Mouse (Mus musculus): ENCODE measurements at regions not wholly inside any gene's neighbourhood (a gene's known extent, or its start where the extent isn't known, plus 50 kb on each side); places are given as distances from the start of the nearest gene placed in this dataset.
"Not testable (repeated sequence)": the region's sequence is repeated elsewhere in the genome, so short reads cannot be mapped to it uniquely, and the experiment has no call there.

DNA sequence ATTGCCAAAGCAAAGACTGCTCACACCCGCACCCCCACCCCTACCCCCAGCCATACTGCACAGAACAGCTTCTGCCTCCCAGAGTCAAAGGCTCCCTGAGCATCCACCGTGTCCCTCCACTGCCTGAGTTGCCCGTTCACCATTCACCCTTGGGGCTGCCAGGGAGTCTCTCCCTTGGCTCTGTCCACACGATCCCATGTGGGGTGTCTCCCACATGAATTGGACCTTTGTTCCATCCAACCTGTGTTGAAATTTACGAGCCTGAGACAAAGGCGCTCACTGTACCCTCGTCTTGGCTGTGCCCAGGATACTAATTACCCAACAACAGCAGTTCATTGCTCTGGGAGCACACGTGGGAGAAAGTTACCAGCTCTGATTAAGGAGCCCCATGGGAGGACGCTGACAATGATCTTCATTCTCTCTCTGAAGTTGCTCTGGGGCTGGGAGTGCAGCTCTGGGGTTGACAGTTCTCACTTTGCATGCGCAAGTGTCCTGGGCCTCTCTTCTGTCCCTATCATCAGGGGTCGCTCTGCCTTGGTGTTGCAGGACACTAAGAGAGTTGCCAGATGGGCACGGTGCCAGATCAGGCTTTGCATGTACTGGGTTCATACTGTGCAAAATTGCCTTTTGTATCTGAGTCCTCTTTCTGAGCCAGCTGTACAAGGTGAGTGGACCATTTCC, 178.3 kb upstream of the Rgma start:
- DNase-seq (ENCODE audit: low spot score) = no peak

DNA sequence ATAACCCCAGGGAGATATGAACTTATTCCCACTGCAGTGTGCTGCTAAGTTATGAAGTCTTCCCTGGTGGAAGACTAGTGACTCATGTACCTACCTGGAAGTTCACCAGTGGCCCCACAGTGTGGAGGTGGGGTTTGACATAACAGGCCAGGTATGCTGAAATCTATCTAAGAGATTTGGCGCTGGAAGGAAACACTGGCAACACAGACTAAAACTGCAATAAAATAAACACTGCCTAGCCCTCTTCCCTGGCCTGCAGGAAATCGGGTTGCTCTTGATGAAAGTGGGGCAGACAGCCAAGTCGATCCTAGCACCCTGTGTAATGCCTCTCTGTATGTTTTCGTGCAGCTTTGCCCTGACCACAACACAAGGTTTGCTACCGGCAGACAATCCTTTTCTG, 177.2 kb upstream of the Rgma start:
- no peak for DNase-seq (ENCODE audit: low spot score)

DNA sequence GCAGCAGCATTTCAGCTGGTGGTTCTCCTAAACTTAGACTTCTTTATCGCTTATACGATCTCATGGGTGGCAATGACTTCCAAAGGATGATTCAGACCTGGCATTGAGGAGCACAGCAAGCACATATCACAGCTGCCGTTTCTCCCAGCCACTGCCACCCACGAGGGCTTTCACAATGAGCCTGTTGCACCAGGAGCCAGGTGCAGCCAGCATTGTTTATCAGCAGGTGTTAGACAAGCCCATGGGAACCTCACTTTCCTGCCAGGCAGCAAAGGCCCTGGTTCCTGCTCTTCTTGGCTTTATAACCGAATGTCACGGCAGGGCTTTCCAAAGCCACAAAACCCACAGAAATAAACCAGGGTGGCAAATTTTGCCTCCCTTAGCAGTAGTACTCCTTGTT, 175.3 kb upstream of the Rgma start:
- no peak for DNase-seq (ENCODE audit: low spot score)

DNA sequence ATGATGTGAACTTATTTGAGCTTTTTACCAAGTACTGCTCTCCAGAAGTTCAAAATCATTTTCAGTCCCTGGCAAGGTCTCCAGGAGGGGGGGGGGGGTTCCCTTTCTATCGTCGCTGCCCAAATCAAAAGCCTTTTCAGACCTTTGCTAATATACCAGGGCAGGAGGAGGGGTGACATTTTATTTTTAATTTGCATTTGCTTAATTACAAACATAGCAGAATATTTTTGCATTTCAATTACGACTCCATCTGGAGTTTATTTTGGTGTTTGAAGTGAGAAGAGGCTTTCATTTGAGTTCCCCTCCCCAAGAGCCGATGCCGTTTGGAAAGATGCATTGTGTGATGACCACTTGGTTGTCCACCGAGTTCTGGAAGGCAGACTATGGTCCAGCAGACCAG, 174.0 kb upstream of the Rgma start:
- DNase-seq (ENCODE audit: low spot score) = no peak

DNA sequence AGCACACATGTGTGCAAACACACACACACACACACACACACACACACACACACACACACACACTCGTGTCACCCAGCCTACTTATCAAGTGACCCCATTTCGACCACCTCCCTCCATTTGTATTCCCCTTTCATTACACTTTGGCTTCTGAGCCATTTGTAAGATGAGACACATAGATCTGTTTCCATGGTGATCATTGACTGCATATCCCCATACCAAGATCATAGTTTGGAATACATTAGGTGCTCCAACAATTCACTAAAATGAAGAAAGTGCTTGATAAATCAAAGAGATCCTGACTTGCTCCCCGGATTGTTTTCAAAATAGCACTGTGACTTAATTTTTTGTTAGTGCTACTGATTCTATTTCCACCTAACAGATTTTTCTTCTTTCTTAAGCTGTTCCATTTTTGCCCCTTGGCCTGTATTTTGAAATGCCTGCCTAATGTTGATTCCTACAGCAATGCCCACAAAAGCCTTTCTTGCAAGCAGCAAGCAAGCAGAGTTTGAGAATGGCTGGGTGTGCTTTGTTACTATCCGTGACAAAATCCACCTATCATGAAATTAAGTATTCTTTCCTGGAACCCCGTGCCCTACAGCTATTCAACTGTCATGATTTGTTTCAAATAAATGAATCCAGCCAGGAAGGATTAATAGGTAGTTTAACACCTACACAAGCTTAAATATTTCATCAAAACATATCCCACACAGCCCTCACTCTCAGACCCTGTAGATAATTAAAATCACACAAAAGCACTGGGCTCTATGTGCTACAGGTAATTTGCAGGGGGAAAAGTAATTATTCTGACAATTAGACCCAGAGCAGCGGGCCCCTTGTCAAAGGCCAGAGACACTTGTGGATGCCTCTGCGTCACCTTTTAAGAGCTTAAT, 168.1 kb upstream of the Rgma start:
- no peak for DNase-seq (ENCODE audit: low spot score)

DNA sequence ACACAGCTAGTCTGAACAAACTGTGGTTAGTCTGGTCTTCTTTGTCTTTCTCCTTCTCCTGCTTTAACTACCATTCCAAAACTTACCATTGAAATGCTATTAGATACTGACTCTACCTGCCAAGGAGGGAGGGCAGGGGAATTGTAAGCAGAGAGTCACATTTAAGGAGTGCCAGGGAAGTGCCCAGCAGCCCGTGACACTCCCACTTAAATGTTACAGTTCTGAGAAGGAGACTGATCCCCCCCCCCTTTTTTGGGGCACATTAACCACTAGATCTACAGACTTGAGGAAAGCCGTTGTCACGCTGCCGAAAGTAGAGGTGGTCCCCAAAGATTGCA, 166.9 kb upstream of the Rgma start:
- no peak for DNase-seq (ENCODE audit: low spot score)

DNA sequence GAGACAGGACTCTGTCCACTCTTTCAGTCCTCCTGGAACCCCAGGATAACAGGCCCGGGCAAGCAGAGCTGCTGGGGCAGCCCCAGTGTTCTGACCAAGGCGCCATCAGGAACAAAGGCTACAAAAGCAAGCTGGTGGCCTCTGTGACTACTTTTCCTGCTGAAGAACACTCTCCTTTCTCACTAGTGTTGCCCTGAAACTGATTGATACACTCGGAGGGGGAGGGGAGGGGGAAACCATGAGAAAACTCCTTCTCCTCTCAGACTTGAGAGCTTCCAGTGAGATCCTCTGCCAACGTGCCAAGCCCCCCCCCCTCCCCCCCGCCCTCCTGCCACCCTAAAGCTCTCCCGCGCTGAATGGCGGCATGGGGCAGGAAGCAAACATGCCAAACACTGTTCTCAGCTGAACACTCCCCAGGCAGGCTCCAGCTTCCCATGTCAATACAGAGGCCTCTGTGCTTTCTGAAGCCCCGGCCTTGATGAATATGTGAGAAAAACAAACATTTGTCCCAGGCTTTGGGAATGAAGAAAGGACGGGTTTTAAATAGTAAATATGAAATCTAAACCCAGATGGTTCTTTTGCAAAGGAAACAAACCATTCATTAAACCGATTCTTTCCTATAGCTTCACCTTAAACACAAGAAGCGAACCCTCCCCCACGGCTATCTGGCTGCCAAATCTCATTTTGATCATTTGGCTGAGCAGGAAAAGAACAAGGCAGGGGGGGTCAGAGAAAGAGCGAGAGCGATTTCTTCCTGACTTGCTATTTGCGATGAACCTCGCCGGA, 166.3 kb upstream of the Rgma start:
- DNase-seq (ENCODE audit: low spot score) = no peak

DNA sequence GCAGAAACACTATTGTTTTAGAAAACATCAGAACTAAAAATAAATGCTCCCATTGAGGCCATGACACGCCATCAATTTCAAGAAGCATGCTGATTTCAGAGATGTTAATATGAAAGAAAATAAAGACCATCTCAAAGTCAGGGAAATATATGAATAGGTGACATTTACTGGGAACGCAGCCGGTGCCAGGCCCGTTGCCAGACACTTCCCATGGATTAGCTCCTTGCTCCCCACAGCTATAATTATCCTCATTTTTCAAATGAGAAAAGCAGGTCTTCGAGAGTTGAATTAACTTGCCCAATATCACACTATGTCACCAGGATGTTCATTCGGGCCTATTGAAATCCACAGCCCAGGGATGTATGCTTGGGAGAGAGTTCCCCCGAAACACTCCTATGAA, 165.2 kb upstream of the Rgma start:
- no peak for DNase-seq (ENCODE audit: low spot score)

DNA sequence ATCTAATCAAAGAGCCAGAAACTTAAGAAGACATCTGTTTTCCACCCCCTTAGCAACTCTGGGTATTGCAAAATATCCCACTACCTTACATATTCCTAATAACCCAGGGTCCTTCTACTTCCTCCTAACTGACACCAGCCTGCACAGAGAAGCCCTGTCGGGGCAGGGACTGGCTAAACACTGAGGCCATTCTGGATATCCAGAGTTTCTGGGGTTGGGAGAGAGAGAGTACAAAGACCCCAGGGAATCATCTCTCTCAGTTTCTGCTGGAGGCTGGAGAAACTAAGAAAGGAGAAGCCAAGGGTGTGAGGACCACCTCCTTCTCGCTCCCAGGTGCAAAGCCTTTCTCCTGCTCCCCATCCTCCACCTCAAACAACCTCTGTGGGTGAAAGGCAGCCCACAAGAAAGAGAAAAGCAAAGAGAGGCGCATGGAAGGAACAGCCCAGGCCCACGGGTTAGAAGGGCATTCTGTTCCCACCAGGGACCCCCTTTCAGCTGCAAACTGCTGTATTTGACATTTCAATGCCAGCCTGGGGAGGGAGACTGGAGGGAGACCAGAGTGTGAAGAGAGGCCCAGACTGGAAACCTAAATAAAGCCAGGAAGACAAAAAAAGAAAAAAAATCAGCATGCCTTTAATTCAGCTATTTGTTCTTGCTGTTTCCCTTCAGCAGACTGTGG, 152.9 kb upstream of the Rgma start:
- no peak for DNase-seq (ENCODE audit: low spot score)

DNA sequence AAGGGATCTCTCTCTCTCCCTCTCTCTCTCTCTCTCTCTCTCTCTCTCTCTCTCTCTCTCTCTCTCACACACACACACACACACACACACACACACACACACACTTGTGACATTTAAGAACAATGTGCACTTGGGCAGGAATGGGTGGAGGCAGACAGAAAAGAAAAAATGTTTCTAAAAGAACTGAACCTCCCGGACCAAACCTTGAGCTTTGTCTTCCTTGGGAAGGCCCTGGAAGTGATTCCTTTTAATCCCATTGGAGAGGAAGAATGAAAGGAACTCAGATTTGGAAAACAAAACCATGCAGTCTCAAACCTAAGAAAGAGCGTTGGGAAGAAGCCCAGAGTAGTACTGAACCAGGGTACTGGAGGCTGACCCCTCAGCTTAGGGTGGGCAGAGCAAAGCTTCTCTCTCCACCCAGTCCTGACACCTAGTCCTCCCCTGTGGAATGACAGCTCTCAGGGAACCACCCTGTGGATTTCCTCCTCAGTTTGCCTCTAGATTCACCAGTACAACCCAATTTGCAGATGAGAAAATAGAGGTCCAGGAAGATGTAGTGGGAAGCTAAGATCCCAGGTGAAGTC, 152.3 kb upstream of the Rgma start:
- no peak for DNase-seq (ENCODE audit: low spot score)

DNA sequence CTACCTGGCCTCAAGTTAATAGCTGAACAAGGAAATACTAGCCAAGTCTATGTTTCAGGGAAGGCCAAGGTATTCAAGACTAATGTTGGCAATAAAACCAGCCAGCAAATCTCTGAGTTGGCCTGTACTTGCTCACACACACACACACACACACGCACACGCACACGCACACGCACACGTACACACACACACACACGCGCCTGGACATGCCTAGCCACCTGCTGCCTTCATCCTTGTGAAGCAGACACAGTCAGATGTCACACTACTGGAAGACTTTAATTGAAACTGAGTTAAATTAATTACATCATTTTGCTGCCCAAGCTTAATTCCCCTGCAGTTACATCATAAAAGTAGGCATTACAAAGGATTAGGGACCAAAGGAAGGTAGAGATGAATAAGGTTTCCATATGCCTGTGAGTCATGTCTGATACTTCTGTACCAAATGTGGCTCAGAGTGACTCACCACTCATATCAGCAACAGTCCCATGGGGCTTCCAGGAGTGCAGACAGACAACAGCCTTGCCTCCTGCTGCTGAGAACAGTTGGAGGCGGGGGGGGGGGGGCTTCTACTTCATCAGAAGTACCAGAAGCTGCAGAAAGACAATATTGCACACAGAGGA, 141.7 kb upstream of the Rgma start:
- DNase-seq (ENCODE audit: low spot score) = no peak

DNA sequence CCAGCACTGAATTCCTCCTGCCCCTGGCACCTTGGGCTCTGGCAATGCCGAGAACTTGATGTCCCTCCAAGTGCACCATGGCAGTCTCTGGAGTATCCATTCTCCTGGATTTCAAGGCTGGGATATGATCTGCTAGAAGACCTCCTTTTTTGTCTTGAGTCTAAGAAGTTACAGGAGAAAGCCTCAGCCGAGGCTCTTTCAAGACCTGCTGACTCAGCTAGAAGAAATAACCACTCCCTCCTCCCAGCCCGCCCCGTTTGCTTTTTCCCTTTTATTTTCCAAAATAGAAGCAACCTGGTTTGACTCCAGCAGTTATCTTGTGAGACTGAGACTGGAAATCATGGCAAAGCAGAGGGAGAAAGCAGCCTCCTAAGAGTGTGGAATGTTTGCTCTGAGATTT, 136.8 kb upstream of the Rgma start:
- no peak for DNase-seq (ENCODE audit: low spot score)

DNA sequence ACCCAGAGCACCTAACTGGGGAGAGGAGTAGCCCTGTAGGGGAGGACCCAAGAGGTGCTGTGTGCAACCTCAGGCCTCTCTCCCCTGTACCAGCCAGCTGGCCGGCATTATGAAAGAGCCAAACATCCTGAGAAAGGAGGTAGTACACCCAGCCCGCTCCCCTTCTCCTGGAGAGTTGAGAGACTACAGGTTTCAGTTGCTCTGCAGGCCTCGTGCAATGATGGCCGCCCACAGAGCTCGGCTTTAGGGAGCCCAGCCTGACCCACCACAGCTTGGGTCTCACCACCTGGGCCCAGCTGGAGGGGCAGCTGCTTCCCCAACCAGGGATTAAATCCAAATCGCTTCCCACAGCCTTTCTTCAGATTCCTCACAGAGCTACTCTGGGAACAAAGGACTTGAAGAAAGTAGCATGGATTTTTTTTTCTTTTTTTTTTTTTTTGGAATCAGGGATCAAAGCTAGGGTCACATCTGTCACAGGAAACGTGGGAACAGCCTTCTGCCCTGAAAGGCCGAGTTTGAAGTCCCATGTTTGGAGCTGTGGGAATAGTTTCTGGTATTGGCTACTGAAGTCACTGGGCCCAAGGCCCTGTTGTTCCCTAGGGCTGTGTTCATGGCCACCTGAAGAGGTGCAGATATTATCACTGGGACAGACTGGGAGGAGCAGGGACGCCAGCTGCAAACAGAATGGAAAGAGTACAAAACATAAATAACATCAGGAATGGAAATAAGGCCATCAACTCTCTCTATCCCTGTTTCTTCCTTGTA, 131.5 kb upstream of the Rgma start:
- DNase-seq (ENCODE audit: low spot score) = no peak

DNA sequence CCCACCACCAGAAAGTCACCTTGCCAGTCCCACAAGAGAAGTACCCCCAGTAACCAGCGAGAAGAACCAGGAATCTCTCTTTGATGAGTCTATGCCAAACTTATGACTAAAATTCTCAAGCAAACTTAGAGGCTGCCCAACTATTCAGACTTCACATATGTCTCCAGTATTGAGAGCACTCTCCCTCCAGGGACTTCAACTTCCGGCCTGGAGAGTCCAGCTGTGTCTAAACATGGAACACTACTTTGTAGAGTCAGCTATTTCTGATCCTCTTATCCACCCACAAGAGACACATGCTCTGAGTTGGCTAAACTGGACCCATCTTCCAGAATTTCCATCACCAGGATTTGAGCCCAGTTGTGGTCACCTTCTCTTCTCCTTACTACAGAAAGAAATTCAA, 129.9 kb upstream of the Rgma start:
- no peak for DNase-seq (ENCODE audit: low spot score)

DNA sequence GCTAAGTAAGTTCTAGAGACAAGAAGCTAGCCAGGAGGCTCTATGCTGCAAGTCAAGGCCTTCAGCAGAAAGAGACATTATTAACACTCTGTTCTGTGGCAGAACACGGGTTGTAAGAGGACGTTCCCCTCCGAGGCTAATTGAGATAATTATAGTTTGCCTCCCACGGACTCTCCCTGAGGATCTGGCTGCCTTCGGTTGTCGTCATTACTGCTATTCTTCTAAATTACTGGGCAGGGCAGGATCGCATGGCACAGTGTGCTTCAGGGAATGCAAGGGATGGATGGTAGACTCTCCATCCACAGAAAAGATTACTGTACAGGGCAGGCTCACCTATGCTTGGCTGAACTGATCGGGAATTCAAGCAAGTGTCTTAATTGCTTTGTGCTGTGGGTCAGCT, 124.7 kb upstream of the Rgma start:
- no peak for DNase-seq (ENCODE audit: low spot score)

DNA sequence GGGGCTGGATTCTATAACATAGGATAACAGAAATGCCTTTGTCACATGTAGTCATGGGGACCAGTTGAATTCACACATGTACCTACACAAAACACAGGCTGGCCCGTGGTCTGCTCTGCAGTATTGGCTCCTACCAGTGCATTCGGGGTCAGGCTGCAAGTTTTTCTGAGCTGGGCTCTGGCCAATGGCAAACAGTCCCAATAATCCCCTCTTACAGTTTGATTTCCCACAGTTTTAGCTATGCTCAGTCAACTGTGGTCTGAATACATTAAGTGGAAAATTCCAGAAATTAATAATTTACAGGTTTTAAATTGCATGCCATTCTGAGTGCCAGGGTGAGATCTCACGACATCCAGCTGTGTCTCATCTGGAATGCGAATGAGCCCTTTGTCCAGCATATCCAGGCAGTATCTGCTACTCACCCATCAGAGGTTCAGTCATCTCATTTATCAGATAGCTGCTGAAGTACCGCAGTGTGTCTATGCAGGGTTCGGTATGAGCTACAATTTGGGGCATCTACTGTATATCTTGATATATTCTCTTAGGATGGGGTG, 124.0 kb upstream of the Rgma start:
- DNase-seq (ENCODE audit: low spot score) = no peak

DNA sequence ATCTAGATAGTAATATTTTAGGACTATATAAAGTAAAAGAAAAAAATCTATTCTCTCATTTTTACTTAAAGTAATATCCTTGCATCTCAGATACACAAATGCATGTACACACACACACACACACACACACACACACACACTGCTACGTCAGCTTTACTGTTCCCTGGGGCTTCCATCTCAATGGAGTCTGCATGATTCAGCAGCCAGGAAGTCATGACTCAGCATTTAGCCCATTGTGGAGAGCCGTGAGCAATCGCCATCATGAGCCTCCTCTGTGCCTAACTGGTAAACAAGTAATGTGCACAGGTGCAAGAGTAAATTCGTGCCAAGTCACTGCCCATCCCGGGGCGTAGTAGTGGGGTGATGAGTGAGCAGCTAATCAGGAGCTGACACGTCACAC, 120.3 kb upstream of the Rgma start:
- DNase-seq (ENCODE audit: low spot score) = not testable (repeated sequence)

DNA sequence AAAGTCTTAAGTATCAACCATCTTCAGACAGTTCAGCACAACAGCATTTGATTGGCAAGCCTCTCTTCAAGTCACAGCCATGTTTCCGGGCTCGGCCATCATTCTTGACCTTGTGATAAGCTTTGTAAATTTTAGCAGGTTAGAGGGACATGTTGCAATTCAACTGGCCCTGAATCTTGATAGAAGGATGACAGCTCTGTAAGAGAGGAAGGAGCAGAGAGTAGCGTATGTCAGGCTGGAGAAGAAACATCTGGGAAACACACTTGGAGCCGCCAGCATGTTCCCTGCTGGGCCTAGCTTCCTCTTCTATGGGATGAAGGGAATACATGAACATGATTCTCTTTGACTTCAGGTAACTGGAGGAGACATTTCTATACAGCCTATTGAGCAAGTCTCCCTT, 115.2 kb upstream of the Rgma start:
- no peak for DNase-seq (ENCODE audit: low spot score)

DNA sequence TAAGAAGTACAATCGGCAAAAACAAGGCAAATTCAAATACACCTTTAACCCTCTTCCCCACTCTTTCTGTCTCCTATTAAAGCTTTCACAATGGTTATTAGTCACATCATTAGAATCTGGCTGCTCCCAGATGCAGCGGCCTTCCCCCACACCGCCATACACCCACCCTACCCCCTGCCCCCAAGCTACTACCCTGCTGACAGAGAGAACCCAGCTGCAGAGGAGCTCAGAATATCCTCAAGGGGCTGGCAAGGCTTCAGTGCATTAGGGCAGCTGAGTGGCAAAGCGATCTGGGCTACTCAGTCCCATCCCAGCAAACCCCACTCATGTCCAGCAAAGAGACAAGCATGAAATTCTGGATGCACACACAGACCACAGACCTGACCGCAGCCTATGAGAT, 113.6 kb upstream of the Rgma start:
- no peak for DNase-seq (ENCODE audit: low spot score)

DNA sequence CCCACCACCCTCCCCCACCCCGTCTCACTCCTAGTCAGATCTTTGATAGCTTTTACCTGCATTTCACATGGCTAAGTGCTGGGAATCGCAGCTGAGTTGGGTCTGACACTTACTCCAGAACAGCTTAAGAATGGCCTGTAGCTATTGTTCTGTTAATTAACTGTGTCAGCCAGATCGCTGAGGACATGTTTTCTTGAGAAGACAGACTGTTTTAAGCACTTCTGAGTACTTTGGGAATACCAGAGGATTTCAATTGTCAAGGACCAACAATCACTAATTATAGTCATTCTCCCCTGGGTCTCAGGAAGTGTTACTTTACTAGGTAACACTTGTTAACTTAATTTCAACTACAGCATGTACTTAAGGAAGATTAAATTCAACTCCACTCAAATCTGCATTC, 112.8 kb upstream of the Rgma start:
- no peak for DNase-seq (ENCODE audit: low spot score)
